Mouse (Mus musculus): ENCODE measurements around the gene Pfdn5. TPM values are rescaled to one million over a fixed set of nuclear protein-coding genes. Genes with fewer than 3 reads are reported as not detected.

Gene Pfdn5
- polyA plus RNA-seq, 1 experiment from 2014 or later, result 306 TPM

DNA sequence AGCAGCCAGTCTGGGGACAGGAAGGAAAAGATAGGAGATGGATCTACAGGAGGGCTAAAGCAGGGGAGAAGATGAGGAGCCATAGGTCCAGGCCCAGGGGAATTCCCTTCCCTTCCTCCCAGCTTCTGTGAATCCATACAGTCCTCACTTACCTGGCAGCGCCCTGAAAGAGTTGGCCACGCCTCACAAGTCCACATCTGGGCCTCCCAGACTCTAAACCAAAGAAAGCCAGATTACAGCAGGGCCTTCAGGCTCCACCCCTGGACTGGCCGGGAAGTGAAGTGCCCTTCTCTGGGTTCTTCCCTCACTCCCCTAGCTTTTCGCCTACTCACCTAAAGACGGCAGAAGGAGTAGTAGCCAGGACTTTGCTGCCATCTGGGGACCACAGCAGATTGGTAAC is 13.7 kb downstream of the Pfdn5 start:
- Histone ChIP-seq H3K36me3 (peaks cover 43% of the 10 kb centered on the region), H3K9ac (no peak overlapping the region), H3K4me2 (replicated peaks) (no peak overlapping the region), H3K27ac (no peak overlapping the region), H3K4me3 (replicated peaks) (no peak overlapping the region), H3K27me3 (replicated peaks) (no peaks in the 10 kb centered on the region), H3K4me1 (replicated peaks) (no peaks in the 10 kb centered on the region), H3K9me3 (no peaks in the 10 kb centered on the region)
- 53% methylated on average over 5 of the region's 5 CpGs for WGBS
- no peak for ATAC-seq

DNA sequence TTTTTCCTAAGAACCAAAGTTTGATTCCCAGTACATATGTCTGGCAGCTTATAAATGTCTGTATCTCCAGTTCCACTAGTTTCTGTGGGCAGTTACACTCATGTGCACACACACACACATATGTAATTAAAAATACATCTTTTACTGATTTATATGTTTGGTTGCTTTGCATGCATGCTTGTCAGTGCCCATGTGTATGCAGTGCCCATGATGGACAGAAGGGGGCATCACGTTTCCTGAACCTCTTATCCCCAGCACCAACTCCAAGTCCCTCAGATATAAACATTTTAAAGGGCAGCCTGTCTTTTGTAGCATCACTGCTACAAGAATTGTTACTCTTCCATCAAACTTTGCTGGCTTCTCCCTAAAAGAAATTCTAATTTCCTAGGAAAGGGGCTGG is 15.7 kb downstream of the Pfdn5 start:
- no peaks in the 10 kb centered on the region for H3K4me1 ChIP-seq (replicated peaks)
- WGBS, result 18% methylated on average over 1 of the region's 1 CpGs
- H3K36me3 ChIP-seq, result peaks cover 34% of the 10 kb centered on the region
- no peak overlapping the region for H3K4me3 ChIP-seq (replicated peaks)
- no peaks in the 10 kb centered on the region for H3K27me3 ChIP-seq (replicated peaks)
- ATAC-seq, result no peak
- no peaks in the 10 kb centered on the region for H3K9me3 ChIP-seq
- no peak overlapping the region for H3K27ac ChIP-seq
- H3K4me2 ChIP-seq (replicated peaks), result no peak overlapping the region
- no peak overlapping the region for H3K9ac ChIP-seq

DNA sequence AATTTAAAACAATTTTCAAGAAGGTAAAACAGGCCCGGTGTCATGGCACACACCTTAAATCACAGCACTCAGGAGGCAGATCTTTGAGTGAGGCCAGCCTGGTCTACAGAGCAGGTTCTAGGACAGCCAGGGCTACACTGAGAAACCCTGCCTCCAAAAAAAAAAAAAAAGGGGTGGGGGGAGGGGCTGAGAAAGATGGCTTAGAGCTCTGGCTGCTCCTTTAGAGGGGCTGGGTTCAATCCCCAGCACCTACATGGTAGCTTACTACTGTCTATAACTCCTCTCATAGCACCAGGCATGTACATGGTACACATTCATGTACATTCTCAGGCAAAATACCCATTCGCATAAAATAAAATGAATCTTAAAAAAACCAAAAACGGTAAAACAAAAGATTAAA is 18.6 kb downstream of the Pfdn5 start:
- H3K4me2 ChIP-seq (replicated peaks), result no peak overlapping the region
- H3K9me3 ChIP-seq, result no peaks in the 10 kb centered on the region
- peaks cover 9% of the 10 kb centered on the region for H3K36me3 ChIP-seq
- WGBS, result 97% methylated on average over 3 of the region's 3 CpGs
- no peak overlapping the region for H3K9ac ChIP-seq
- H3K27ac ChIP-seq, result no peak overlapping the region
- no peak overlapping the region for H3K4me3 ChIP-seq (replicated peaks)
- ATAC-seq, result no peak
- no peaks in the 10 kb centered on the region for H3K27me3 ChIP-seq (replicated peaks)
- H3K4me1 ChIP-seq (replicated peaks), result no peaks in the 10 kb centered on the region

DNA sequence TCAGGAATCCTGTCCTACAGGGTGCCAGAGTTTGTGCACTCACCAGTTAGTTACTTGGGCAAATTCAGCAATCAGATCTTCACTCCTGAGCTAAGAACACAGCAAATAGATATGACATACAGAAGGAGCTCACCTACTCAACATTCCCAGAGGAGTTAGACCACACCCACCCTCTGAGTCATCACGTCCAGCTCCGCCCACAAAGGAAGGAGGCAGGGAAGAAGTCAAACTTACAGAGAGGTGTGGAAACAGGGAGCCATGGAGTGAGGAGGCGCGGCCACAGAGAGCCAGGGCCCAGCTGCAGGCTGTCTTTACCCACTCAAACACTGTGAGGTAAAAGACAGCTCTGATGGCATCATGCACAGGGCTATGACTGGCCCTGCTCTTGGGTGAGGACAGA is 20.5 kb downstream of the Pfdn5 start:
- H3K36me3 ChIP-seq, result peaks cover 6% of the 10 kb centered on the region
- no peak overlapping the region for H3K27ac ChIP-seq
- peaks cover 9% of the 10 kb centered on the region for H3K4me1 ChIP-seq (replicated peaks)
- no peak overlapping the region for H3K4me3 ChIP-seq (replicated peaks)
- no peak for ATAC-seq
- WGBS, result 65% methylated on average over 4 of the region's 4 CpGs
- H3K27me3 ChIP-seq (replicated peaks), result no peaks in the 10 kb centered on the region
- no peaks in the 10 kb centered on the region for H3K9me3 ChIP-seq
- H3K4me2 ChIP-seq (replicated peaks), result no peak overlapping the region
- H3K9ac ChIP-seq, result no peak overlapping the region

DNA sequence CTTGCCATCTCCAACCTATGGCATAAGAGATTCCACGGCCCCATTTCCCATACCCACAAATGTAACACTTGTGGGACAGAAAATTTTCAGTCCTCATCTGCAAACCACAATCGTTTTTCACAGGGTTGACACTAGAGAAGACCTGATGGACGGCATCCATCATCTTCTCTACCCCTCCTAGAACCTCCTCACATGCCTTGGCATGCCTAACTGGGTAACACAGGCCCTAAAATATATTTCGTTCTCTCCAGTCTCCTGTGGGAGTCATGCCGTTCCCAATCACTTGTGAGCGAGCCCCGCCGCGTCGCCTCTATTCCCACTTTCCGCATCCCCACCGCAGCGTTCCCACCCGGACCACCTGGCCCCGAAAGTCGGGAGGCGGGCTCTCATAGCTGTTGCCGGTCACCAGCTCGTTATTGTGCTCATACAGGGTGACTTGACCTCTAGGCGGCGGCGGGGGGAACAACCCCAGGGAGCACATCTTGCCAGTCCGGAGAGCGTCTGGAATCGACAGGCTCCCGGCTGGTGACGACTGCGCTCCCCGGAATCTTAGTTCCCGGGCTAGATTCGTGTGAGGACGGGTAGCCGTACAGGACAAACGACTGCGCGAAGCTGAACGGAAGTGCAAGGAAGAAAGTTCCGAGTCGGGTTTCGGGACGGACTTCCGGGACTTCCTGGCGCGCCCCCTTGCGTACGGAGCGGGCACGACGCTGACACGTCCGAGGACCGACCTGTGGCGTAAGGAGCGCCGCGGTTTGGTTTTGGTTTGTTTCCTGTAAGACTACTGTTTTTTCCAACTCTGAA is 24.4 kb downstream of the Pfdn5 start, which contains the start of gene Aaas:
Aaas (minus strand) TSS at position 634 of the 804 bp plus-strand sequence.
- H3K4me1 ChIP-seq (replicated peaks), result peaks cover 13% of the 10 kb centered on the region
- H3K36me3 ChIP-seq, result no peaks in the 10 kb centered on the region; the same call in none of the 2 replicates
- peak within 1 kb of the TSS; percentile 63 for H3K9ac ChIP-seq
- peak within 1 kb of the TSS; percentile 15; the same call in 1 of the 2 replicates for H3K27ac ChIP-seq
- H3K9me3 ChIP-seq, result no peaks in the 10 kb centered on the region
- peak; percentile 89 for ATAC-seq
- under 1% methylated on average over 56 of the region's 56 CpGs for WGBS
- peak within 1 kb of the TSS; percentile 79 for H3K4me2 ChIP-seq (replicated peaks)
- no peaks in the 10 kb centered on the region for H3K27me3 ChIP-seq (replicated peaks)
- H3K4me3 ChIP-seq (replicated peaks), result peak within 1 kb of the TSS; percentile 58

DNA sequence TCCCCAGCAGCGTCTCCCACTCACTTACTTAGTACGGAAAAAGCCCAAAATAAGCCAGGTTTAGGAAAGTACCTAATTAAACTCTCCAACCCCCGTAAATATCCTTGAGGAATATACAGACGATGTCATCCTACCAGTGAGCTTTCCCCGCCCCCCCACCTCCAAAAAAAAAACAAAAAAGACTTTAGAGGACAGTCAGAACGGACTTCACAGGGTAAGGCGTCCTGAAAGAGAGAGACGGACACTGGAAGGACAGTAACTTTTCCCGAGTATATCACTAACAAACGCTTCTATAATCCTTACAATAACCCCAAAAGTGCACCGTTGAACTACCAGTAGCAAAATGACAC is 25.0 kb downstream of the Pfdn5 start:
- H3K4me3 ChIP-seq (replicated peaks), result peak overlapping the region; percentile 58
- H3K4me2 ChIP-seq (replicated peaks), result peak overlapping the region; percentile 79
- peaks cover 17% of the 10 kb centered on the region for H3K4me1 ChIP-seq (replicated peaks)
- peak overlapping the region; percentile 18; the same call in 1 of the 2 replicates for H3K9ac ChIP-seq
- H3K36me3 ChIP-seq, result no peaks in the 10 kb centered on the region; the same call in none of the 2 replicates
- no peaks in the 10 kb centered on the region for H3K9me3 ChIP-seq
- no peak overlapping the region for H3K27ac ChIP-seq
- WGBS, result 9% methylated on average over 11 of the region's 11 CpGs
- ATAC-seq, result peak; percentile 39
- peaks cover 5% of the 10 kb centered on the region; the same call in 1 of the 2 replicates for H3K27me3 ChIP-seq (replicated peaks)

DNA sequence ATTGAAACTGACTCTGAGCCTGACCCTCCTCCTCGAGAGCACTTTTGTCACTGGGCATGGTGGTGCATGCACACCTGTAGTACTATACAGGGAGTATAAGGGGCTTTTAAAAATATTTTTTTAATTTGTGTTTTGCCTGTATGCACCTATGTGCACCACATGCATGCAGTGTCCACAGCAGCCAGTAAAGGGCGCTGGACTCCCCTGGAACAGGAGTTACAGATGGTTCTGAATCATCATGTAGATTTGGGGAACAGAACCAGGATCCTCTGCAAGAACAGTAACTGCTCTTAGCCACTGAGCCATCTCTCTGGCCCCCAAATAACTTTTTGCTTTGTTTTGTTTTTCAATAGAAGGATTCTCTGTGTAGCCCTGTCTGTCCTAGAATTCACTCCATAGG is 26.3 kb downstream of the Pfdn5 start:
- Histone ChIP-seq H3K36me3 (no peaks in the 10 kb centered on the region), H3K27me3 (replicated peaks) (peaks cover 18% of the 10 kb centered on the region), H3K27ac (no peak overlapping the region), H3K9ac (no peak overlapping the region), H3K4me1 (replicated peaks) (peaks cover 21% of the 10 kb centered on the region), H3K9me3 (no peaks in the 10 kb centered on the region), H3K4me3 (replicated peaks) (no peak overlapping the region), H3K4me2 (replicated peaks) (no peak overlapping the region)
- 59% methylated on average over 2 of the region's 2 CpGs for WGBS
- no peak for ATAC-seq

DNA sequence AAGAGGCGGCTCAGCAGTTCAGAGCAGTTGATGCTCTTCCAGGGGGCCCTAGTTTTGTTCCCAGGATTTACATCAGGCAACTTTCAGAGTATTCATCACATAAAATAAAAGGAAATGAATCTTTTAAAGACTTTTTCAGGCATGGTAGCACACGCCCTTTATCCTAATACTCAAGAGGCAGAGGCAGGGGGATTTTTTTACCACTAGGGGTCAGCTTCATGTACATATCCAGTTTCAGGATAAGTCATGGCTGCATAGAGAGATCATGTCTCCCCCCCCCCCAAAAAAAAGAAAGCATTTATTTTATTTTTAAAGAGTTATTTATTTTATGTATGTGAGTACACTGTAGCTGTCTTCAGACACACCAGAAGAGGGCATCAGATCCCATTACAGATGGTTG is 28.1 kb downstream of the Pfdn5 start:
- Histone ChIP-seq H3K4me1 (replicated peaks) (peaks cover 31% of the 10 kb centered on the region), H3K4me3 (replicated peaks) (no peak overlapping the region), H3K9ac (no peak overlapping the region), H3K9me3 (no peaks in the 10 kb centered on the region), H3K36me3 (no peaks in the 10 kb centered on the region), H3K27ac (no peak overlapping the region), H3K27me3 (replicated peaks) (peaks cover 36% of the 10 kb centered on the region), H3K4me2 (replicated peaks) (no peak overlapping the region)
- WGBS, result 83% methylated on average over 2 of the region's 2 CpGs
- no peak for ATAC-seq

DNA sequence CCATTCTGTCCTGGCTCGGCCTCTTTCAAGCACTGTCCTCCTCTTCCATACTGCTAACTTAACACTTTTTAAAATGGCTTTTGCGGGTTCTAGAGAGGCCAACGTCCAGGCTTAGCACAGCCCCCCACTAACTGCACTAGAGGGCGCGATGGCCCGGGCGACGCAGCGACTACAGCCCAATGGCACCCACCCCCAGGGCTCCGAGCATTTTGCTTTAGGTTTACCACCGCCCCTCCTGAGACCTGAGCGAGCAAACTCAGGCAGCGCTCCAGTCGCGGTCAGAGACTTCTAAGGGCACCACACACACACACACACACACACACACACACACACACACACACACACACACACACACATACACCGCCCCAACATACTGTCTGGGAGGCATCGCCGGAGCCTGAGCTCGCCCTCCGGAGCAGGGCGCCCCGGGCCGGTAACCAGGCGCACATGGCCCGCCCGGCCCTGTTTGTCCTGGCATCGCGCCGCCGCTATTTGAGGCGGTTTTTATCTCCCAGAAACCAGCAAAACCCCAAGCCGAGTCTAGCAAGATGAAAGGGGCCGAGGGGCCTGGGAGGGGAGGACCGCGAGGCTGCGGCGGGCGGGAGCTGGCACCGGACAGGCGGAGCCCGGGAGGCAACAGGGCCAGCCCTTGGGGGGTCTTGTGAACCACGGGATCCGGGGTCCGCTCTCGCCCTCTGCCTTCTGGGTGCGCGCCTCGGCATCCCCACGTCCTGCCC is 29.4 kb downstream of the Pfdn5 start:
- peaks cover 37% of the 10 kb centered on the region for H3K27me3 ChIP-seq (replicated peaks)
- peak; percentile 57 for ATAC-seq
- peaks cover 25% of the 10 kb centered on the region for H3K4me1 ChIP-seq (replicated peaks)
- under 1% methylated on average over 49 of the region's 49 CpGs for WGBS
- peak overlapping the region; percentile 71 for H3K27ac ChIP-seq
- no peaks in the 10 kb centered on the region for H3K36me3 ChIP-seq
- H3K9me3 ChIP-seq, result no peaks in the 10 kb centered on the region
- peak overlapping the region; percentile 66 for H3K9ac ChIP-seq
- peak overlapping the region; percentile 53 for H3K4me3 ChIP-seq (replicated peaks)
- peak overlapping the region; percentile 99 for H3K4me2 ChIP-seq (replicated peaks)

DNA sequence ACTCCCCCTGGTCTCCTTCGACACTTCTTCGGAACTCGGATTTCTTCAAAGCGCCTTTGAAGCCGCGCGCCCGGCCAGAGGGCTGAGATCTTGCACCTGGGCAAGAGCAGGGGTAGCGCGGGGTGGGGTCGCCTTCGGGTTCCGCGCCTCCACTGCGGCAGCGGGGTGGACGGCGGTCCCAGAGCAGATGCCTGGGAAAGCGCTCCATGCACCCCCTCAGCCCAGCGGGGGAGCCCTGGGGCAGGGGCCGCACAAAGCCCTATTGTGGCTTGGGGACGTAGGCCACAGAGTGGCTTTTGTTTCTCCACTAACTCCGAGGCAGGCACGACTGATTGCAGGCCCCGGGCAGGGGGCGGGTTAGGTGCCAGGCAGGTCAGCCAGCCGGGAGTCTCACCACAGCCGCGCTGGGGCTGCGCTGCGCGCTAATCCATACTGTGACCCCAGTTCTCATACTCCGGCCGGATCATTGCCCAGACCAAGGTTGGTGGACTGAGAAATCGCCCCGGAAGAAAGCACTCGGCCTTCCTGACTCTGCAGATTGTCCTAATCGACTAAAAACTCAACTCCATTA is 30.0 kb downstream of the Pfdn5 start:
- H3K4me2 ChIP-seq (replicated peaks), result peak overlapping the region; percentile 99
- no peaks in the 10 kb centered on the region for H3K36me3 ChIP-seq
- peaks cover 25% of the 10 kb centered on the region for H3K4me1 ChIP-seq (replicated peaks)
- peak overlapping the region; percentile 71 for H3K27ac ChIP-seq
- ATAC-seq, result peak; percentile 62
- H3K4me3 ChIP-seq (replicated peaks), result peak overlapping the region; percentile 53
- H3K9me3 ChIP-seq, result no peaks in the 10 kb centered on the region
- H3K27me3 ChIP-seq (replicated peaks), result peaks cover 37% of the 10 kb centered on the region
- 7% methylated on average over 38 of the region's 38 CpGs for WGBS
- peak overlapping the region; percentile 66 for H3K9ac ChIP-seq

DNA sequence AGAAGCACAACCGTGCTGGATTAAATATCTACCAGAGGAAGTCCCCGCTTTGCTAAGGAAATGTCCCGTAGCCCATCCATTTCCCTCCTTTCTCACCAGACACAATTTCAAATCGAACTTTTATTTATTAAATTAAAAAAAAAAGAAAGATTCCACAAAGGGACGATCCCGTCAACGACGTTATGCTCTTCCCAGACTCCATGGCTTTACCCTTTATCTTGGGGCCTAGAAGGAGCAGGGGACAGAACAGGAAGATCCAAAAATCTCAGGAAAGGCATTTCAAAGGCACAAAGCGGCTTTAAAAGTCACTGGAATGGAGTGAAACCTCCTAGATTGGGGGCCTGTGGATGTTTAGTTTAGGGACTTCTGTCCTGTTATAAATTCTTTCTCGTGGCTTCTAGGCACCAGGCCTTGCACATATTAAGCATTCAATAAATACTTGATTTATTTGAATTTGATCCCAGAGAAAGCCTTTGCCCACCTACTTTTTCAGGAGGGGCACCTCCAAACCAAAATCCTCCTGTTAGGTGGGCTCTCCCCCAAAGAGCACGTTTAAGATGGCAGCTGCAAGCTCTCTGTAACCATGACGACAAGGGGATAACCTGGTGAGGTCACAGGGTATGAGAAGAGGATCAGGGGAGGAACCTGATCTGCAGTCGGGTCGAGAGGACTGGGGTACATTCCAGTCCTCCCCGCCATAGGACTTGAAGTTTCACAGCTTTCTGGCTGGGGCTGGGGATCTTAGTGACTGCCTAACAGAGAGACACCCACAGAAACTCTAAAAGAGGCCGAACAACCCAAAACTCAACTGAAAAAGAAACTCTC is 30.8 kb downstream of the Pfdn5 start:
- Histone ChIP-seq H3K27ac (no peak overlapping the region), H3K4me2 (replicated peaks) (peak overlapping the region; percentile 99; the same call in 1 of the 2 replicates)
- 51% methylated on average over 16 of the region's 16 CpGs for WGBS

More for the DNA sequence above, 30.8 kb downstream of the Pfdn5 start:
- Histone ChIP-seq H3K4me1 (replicated peaks) (peaks cover 22% of the 10 kb centered on the region), H3K4me3 (replicated peaks) (no peak overlapping the region; the same call in 1 of the 2 replicates), H3K27me3 (replicated peaks) (peaks cover 37% of the 10 kb centered on the region), H3K36me3 (no peaks in the 10 kb centered on the region), H3K9ac (no peak overlapping the region; the same call in 1 of the 2 replicates), H3K9me3 (no peaks in the 10 kb centered on the region)
- ATAC-seq, result no peak

Data from intestine, embryonic 15.5 days (tissue).